Mouse (Mus musculus) ovary, adult 18-20 months (tissue): ENCODE results near the gene Rbm8a2.
"Not testable (repeated sequence)": the region's sequence is repeated elsewhere in the genome, so short reads cannot be mapped to it uniquely, and the experiment has no call there.

Source experiments
- DNase-seq: peaks from one replicate; pipeline ENCODE4 v3.0.0; 2022; ENCODE audit warnings: low spot score, mixed read lengths

Rbm8a2 gene

GRCm38 (mm10) chr1:175979014-175979413, at the start of gene Rbm8a2:
TSS of gene Rbm8a2 (minus strand) at chr1:175979114.
- DNase-seq = not testable (repeated sequence)

DNA sequence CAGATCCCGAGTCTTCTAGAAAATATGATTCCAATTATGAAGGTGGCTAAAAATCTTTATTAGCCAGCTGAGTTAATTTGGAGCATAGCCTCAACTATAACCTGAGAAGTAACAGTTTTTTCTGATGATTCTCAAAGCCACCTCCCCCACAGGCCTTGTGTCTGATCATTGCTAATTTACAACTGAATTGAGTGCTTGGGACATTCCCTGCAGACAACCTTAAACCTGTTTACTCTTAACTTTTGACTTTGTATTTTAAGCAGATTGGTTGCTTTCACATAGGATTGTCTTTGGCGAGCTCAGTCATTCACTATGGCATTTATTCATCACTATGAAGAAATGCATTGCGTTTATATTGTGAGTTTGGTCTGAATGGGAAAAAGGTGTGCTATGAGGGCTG, 49.5 kb upstream of the Rbm8a2 start:
- no peak for DNase-seq

DNA sequence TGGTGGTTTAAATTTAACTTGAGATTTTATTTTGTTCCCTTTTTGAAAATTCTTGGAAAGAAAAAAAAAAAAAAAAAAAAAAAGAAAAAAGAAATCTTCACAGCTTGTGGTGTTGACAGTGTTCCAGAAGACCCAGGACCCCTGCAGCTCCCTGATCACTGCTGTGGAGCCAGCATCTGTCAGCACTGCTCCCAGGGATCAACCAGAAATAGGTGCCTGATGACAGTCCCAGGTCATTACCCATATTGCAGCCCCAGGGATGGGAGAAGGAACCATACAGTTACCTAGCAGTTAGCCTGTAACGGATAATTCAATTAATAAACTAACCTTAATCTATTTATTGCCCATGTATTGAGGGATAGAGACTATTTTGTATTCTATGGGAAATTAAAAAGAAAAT, 45.6 kb upstream of the Rbm8a2 start:
- no peak for DNase-seq

- DNase-seq = no peak
Measured at GRCm38 (mm10) chr1:176018523-176018922, 39.6 kb upstream of the Rbm8a2 start.

DNA sequence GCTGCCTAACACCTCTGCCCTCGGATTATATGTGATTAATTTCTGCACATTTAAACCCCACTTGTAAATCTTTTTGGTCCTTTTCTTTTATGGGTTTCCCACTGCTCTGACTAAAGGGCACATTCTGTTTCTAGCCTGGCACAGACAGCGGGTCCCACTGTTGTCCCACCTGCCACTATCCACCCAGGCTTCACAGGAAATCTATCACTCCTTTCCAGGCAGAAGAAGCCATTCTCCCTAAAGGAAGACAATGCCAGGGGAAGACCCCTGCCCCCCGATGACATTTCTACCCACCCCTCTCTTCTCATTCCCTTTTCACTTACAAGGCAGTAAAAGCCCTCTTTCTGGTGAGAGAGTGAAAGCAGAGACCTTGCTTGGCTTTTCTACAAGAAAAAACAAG, 37.2 kb upstream of the Rbm8a2 start:
- DNase-seq = no peak

DNA sequence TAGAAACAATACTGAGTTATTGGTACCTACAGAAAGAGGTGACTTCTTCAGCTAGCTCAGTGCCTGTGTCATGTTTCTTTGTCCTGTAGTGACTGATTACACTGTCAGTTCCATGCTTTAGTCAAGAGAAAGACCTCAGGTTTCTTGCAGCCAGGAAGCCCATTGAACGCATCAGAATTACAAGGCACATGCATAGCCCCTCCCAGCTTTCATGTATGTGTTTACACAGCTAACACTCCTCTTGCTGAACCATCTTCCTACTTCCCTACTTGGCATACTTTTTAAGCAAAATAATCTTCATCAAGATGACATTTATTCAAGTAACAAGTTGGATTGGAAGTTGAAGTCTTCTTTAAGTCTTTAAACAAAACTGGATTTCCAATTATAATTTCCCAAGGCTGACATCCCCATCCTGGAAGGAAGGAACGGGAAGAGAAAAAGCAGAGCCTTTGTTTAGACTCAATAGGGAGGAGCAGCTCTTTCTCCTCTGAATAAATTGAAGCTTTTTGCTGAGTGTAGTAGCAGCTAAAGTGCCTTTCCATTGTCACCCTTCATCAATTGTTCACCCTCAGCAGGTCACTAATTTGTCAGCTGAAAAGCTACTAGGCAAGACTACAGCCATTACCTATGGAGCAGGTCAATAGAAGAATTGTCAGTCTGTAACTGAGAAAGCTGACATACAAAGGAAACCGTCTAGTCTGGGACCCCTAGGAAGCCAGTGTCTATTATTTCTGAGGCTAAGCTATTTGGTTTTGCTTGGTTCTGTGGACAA, 34.8 kb upstream of the Rbm8a2 start:
- no peak for DNase-seq

DNA sequence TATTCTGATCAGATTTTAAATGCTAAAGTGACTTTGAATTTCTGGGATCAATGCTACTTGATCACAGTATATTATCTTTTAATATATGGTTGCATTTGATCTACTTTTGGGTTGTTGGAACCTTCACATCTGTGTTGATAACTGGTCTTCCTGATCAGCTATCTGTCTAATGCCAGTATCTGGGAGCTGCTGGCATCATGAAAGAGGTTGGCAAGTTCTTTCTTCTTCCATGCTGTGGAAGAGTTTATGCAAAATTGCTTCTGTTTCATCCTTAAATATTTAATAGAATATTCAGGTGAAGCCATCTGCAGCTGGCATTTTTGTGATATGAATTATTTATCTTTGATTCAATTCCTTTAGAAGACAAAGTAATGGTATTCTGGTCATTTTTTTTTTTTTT, 32.6 kb upstream of the Rbm8a2 start:
- no peak for DNase-seq

DNA sequence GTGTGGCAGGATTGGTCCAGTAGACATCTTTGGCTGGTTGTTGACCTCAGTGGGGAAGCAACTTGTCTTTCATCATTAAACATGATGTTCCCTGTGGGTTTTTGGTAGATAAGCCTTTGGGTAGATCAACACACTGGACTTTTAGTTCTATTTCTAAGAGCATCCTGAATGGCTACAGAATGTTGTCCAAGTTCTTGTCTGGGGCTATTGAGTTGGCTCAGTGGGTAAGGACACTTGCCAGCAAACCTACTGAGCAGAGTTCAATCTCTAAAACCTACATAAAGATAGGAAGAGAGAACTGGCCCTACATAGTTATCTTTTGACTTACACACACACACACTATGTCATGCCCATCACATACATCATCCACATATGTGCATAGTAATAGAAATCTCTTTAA, 32.2 kb upstream of the Rbm8a2 start:
- no peak for DNase-seq

GRCm38 (mm10) chr1:176008411-176008810, 29.5 kb upstream of the Rbm8a2 start:
- no peak for DNase-seq

DNA sequence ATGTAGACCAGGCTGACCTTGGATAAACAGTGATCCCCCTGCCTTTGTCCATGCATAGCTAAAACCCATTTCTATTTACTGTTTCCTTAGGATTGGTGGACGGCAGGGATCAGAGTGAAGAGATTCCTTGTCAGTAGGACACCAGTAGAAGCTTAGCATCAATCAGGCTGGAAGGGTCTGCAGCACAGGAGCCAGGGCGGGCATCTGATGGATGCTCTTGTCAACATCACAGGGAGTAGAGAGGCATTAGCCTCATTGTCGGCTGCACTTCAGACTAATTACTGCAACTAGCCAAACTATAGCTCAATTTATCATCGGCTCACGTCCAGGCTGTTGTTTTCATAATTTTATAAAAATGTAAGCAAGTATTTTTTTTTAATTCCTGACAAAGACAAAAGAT, 21.7 kb upstream of the Rbm8a2 start:
- DNase-seq = no peak

DNA sequence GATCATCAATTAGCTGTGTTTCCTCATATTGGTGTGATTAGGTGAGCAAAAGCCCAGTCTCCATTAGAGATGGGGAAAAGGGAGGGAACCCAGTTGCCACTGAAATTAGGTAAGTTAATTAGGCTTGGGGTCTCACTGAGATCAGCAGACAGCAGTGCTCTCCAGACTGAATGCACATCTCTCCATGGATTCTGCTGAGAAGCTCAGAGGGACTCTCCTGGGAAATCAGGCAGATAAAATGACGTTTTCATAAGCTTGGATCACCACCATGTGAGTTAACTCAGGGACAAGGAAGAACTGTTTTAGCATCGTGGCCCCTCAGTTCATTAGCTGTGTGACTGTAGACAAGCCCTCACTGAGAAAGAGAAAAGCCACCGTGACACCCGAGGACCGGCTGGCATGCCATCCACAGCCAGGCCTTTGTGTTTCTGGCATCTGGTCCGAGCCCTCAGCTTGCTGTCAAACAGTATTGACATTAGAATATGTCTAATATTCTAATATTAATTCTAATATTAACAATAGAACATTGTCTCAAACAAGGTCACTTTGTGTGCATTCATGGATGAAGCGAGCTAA, 18.2 kb upstream of the Rbm8a2 start:
- DNase-seq = no peak

- DNase-seq = no peak
Measured at GRCm38 (mm10) chr1:175988912-175989311, 10.0 kb upstream of the Rbm8a2 start.

DNA sequence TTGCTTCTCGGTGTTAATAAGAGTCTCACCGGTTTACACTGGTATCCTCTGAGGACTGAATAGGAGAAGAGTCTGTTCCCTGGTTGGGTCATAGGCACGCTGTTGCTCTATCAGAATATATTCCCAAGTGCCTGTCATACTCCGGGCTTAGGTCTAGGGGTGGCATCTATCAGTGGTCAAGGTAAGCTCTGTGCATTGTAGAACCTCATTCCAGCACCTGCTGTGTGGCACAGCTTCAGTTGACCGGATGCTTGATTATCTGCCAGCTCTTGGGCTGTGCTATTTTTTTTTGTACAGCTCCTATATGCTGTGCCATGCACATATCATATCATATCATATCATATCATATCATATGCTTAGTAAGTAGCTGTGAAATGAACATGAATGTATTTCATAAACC, 9.5 kb upstream of the Rbm8a2 start:
- no peak for DNase-seq

DNA sequence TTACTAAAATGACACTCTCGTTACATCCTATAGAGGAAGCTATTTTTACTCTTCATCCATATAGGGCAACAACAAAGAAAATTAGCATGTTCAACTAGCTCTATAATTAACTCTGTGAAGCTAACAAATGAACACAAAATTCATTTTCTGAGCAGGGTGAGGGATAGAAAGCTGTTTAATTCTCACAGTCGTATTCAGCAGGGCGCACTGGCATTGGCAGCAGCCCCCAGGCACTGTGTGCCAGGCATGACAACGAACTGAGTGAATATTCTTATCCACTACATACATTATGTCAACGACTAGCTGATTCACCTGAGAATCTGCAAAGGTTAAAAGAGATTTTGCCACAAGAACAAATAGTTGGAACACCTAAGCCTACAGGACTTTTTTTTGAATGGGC, 8.2 kb downstream of the Rbm8a2 start:
- no peak for DNase-seq

DNA sequence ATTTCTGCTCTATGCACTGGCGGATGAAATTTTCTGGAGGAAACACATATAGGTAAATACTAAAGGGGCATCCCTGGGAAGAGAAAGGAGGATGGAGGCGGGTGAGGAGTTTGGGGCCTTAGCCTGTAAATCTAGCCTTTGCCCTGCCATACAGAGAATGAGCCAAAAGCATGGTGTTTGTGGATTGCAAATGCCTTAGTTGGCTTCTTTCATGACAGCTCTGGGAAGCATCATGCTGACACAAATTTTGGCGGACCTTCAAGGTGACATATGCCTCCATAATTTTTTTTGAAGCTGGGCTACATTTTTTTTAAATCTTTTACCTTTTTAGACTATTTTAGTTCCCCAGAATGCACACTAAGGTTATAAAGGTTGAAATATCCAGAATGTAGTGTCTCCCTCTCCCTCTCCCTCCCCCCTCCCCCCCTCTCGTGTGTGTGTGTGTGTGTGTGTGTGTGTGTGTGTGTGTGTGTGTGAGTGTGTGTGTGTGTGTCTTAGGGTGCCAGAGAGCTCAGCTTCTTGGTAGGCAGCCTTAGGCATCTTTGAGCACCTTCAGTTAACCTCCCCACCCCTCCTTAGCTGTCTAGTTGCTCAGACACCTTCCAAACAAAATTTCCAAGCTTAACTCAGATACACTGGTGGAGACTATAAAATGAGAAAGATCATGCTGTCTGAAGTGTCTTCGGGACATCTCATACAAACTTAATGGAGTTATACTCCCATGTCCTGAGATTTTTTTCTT, 11.7 kb downstream of the Rbm8a2 start:
- DNase-seq = no peak

- DNase-seq = no peak
Measured at GRCm38 (mm10) chr1:175961786-175962185, 17.1 kb downstream of the Rbm8a2 start.

- DNase-seq = no peak
Measured at GRCm38 (mm10) chr1:175950851-175951250, 28.1 kb downstream of the Rbm8a2 start.

GRCm38 (mm10) chr1:175950421-175950820, 28.5 kb downstream of the Rbm8a2 start:
- DNase-seq = no peak

GRCm38 (mm10) chr1:175946718-175947315, 32.1 kb downstream of the Rbm8a2 start:
- DNase-seq = no peak

DNA sequence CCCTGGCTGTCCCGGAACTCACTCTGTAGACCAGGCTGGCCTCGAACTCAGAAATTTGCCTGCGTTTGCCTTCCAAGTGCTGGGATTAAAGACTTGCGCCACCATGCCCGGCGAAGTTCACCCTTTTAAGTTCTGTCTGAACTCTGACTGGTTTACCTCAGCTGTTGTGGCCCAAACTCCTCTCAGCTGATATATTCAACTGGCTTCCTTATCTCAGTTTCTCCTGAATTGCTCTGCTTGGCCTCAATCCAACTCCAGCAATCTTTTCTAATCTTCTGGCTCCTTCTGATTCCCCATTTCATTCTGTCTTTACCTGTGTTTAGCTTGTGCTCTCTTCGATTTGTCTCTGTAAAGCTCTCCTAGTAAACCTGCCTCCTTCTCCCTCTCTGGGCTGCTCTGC, 35.7 kb downstream of the Rbm8a2 start:
- no peak for DNase-seq

DNA sequence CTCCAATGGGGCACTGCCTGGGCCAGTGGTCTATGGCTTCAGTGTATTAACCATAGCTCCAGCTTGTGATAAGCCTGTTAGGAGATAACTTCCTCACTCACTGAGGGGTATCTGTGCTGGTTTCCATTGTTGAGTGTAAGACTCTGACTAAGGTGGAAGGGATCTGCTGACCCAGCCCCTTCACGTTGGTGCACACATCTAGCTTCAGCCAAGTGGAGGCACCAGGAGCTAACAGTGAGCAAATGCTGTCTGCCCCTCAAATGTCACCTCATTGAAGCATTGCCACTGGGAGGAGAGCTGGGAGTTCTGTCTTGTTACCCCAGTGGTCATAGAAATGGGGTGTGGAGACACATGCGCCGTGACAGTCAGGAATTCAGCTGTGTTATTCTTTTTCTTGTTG, 40.2 kb downstream of the Rbm8a2 start:
- no peak for DNase-seq

- no peak for DNase-seq
Measured at GRCm38 (mm10) chr1:175936282-175936737, 42.6 kb downstream of the Rbm8a2 start.

- DNase-seq = no peak
Measured at GRCm38 (mm10) chr1:175931391-175931790, 47.5 kb downstream of the Rbm8a2 start.
